Mouse (Mus musculus): Measurements from ENCODE around the gene Fgd5.

GRCm38 (mm10) chr6:91931231-91931630, 47.4 kb upstream of the Fgd5 start:
- TF ChIP-seq POLR2A (IDR thresholded peaks at IDR 0.05; ENCODE audit: insufficient read length, low read depth) = no peak
- TF ChIP-seq MAX (IDR thresholded peaks at IDR 0.05; ENCODE audit: low read depth) = no peak
- TF ChIP-seq MYOD1 (IDR thresholded peaks at IDR 0.05; ENCODE audit: control insufficient read depth in 1 of 3, insufficient read length in 2 of 3, low read depth in 2 of 3) = no peak
- TF ChIP-seq USF1 (IDR thresholded peaks at IDR 0.05; ENCODE audit: low read depth) = no peak
- TF ChIP-seq TCF12 (IDR thresholded peaks at IDR 0.05; ENCODE audit: insufficient read depth, poor library complexity, severe bottlenecking) = no peak
- TF ChIP-seq E2F4 (IDR thresholded peaks at IDR 0.05; ENCODE audit: insufficient read depth) = no peak
- TF ChIP-seq MYOG (IDR thresholded peaks at IDR 0.05; ENCODE audit: control insufficient read depth in 1 of 3, insufficient read depth in 1 of 3, insufficient read length in 2 of 3, low read depth in 2 of 3) = no peak
- no peak for TF ChIP-seq CEBPB (IDR thresholded peaks at IDR 0.05; ENCODE audit: insufficient read depth, poor library complexity, severe bottlenecking)
- no peak for TF ChIP-seq POLR2AphosphoS2 (IDR thresholded peaks at IDR 0.05; ENCODE audit: insufficient read length, low read depth)
- no peak for TF ChIP-seq TCF3 (IDR thresholded peaks at IDR 0.05; ENCODE audit: insufficient read length, low read depth)
